Mouse (Mus musculus) cerebellum, adult 2 months (tissue): ENCODE results near the gene Abhd12.

ENCODE experiments used
- CTCF ChIP-seq: fragments of 200-500 bp; IDR thresholded peaks from 2 replicates; pipeline ENCODE4 v1.5.1; 2011; ENCODE audit warnings: low read depth, mild to moderate bottlenecking, control low read depth, low read length, moderate library complexity, borderline replicate concordance; ENCODE audit not compliant: insufficient read depth
- POLR2A ChIP-seq: fragments of 200-500 bp; IDR thresholded peaks from 2 replicates; pipeline ENCODE4 v1.6.1; 2011; ENCODE audit warnings: low read length, control low read depth, borderline replicate concordance; ENCODE audit not compliant: insufficient read depth

DNA sequence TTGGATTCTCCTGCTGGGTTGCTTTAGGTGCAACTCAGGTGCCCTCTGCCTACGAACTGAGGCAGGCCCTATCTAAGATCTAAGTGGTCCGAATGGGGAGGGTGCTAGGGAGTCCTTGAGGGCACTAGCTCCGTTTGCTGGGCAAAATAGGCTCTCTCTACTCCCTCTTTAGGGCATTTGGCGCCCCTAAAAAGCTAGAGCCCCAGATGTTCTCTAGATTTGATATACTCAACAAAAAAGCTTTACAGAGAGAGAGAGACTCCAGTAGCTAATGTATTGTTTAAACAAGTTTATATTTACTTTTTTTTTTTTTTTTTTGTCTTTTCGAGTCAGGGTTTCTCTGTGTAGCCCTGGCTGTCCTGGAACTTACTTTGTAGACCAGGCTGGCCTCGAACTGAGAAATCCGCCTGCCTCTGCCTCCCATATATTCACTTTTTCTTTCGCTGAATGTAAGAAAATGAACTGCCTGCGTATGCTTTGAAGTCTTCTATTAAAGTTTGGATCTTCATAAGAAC lies 452 bp upstream of the Abhd12 start, which contains the start of gene Gins1:
- no peak for TF ChIP-seq POLR2A
- TF ChIP-seq CTCF, result no peak
